Mouse (Mus musculus): Measurements from ENCODE around the gene Naa16.

The Naa16 gene

GRCm38 (mm10) chr14:79281894-79282553 lies 108.6 kb downstream of the Naa16 start:
- TF ChIP-seq NANOG (IDR thresholded peaks at IDR 0.05; ENCODE audit: borderline replicate concordance, low read length) = no peak
- TF ChIP-seq CTCF (conservative IDR thresholded peaks at IDR 0.05; ENCODE audit: low read length) = no peak
- TF ChIP-seq POU5F1 (IDR thresholded peaks at IDR 0.05; ENCODE audit: borderline replicate concordance, low read length) = no peak
- no peak overlapping the region for H3K4me3 ChIP-seq (replicated peaks; ENCODE audit: low read length)
- no peaks in the 10 kb centered on the region for H3K36me3 ChIP-seq (ENCODE audit: insufficient read depth, low read length)
- peaks cover 5% of the 10 kb centered on the region; the same call in 1 of the 2 replicates for H3K9me3 ChIP-seq (ENCODE audit: low read length)
- peaks cover 48% of the 10 kb centered on the region for H3K4me1 ChIP-seq (replicated peaks; ENCODE audit: low read depth, low read length)
- H3K27me3 ChIP-seq (ENCODE audit: insufficient read depth, low read length) = no peaks in the 10 kb centered on the region

- TF ChIP-seq POU5F1 (IDR thresholded peaks at IDR 0.05; ENCODE audit: borderline replicate concordance, low read length) (no peak), NANOG (IDR thresholded peaks at IDR 0.05; ENCODE audit: borderline replicate concordance, low read length) (no peak), CTCF (conservative IDR thresholded peaks at IDR 0.05; ENCODE audit: low read length) (no peak)
- H3K36me3 ChIP-seq (ENCODE audit: insufficient read depth, low read length) = no peaks in the 10 kb centered on the region
- no peak overlapping the region for H3K4me3 ChIP-seq (replicated peaks; ENCODE audit: low read length)
- H3K4me1 ChIP-seq (replicated peaks; ENCODE audit: low read depth, low read length) = peaks cover 54% of the 10 kb centered on the region
- H3K27me3 ChIP-seq (ENCODE audit: insufficient read depth, low read length) = no peaks in the 10 kb centered on the region
- H3K9me3 ChIP-seq (ENCODE audit: low read length) = peaks cover 5% of the 10 kb centered on the region; the same call in 1 of the 2 replicates
These were observed 110.1 kb downstream of the Naa16 start for GRCm38 (mm10) chr14:79280456-79280855.

- TF ChIP-seq CTCF (conservative IDR thresholded peaks at IDR 0.05; ENCODE audit: low read length) (no peak), POU5F1 (IDR thresholded peaks at IDR 0.05; ENCODE audit: borderline replicate concordance, low read length) (no peak), NANOG (IDR thresholded peaks at IDR 0.05; ENCODE audit: borderline replicate concordance, low read length) (no peak)
- Histone ChIP-seq H3K4me3 (replicated peaks; ENCODE audit: low read length) (no peak overlapping the region), H3K4me1 (replicated peaks; ENCODE audit: low read depth, low read length) (peaks cover 55% of the 10 kb centered on the region), H3K27me3 (ENCODE audit: insufficient read depth, low read length) (no peaks in the 10 kb centered on the region), H3K36me3 (ENCODE audit: insufficient read depth, low read length) (no peaks in the 10 kb centered on the region), H3K9me3 (ENCODE audit: low read length) (peaks cover 5% of the 10 kb centered on the region; the same call in 1 of the 2 replicates)
These were observed 111.1 kb downstream of the Naa16 start for GRCm38 (mm10) chr14:79279494-79279893.

GRCm38 (mm10) chr14:79278927-79279326 lies 111.7 kb downstream of the Naa16 start:
- TF ChIP-seq NANOG (IDR thresholded peaks at IDR 0.05; ENCODE audit: borderline replicate concordance, low read length) (no peak), POU5F1 (IDR thresholded peaks at IDR 0.05; ENCODE audit: borderline replicate concordance, low read length) (no peak), CTCF (conservative IDR thresholded peaks at IDR 0.05; ENCODE audit: low read length) (no peak)
- Histone ChIP-seq H3K27me3 (ENCODE audit: insufficient read depth, low read length) (no peaks in the 10 kb centered on the region), H3K36me3 (ENCODE audit: insufficient read depth, low read length) (no peaks in the 10 kb centered on the region), H3K4me1 (replicated peaks; ENCODE audit: low read depth, low read length) (peaks cover 56% of the 10 kb centered on the region), H3K9me3 (ENCODE audit: low read length) (peaks cover 5% of the 10 kb centered on the region; the same call in 1 of the 2 replicates), H3K4me3 (replicated peaks; ENCODE audit: low read length) (no peak overlapping the region)

GRCm38 (mm10) chr14:79277922-79278321 lies 112.7 kb downstream of the Naa16 start:
- Histone ChIP-seq H3K36me3 (ENCODE audit: insufficient read depth, low read length) (no peaks in the 10 kb centered on the region), H3K9me3 (ENCODE audit: low read length) (no peaks in the 10 kb centered on the region), H3K4me1 (replicated peaks; ENCODE audit: low read depth, low read length) (peaks cover 66% of the 10 kb centered on the region), H3K4me3 (replicated peaks; ENCODE audit: low read length) (peak overlapping the region; percentile 14; the same call in 1 of the 2 replicates), H3K27me3 (ENCODE audit: insufficient read depth, low read length) (no peaks in the 10 kb centered on the region)
- TF ChIP-seq CTCF (conservative IDR thresholded peaks at IDR 0.05; ENCODE audit: low read length) = no peak
- no peak for TF ChIP-seq NANOG (IDR thresholded peaks at IDR 0.05; ENCODE audit: borderline replicate concordance, low read length)
- TF ChIP-seq POU5F1 (IDR thresholded peaks at IDR 0.05; ENCODE audit: borderline replicate concordance, low read length) = no peak

GRCm38 (mm10) chr14:79275870-79276395 lies 114.6 kb downstream of the Naa16 start:
- TF ChIP-seq NANOG (IDR thresholded peaks at IDR 0.05; ENCODE audit: borderline replicate concordance, low read length) = no peak
- no peak for TF ChIP-seq POU5F1 (IDR thresholded peaks at IDR 0.05; ENCODE audit: borderline replicate concordance, low read length)
- TF ChIP-seq CTCF (conservative IDR thresholded peaks at IDR 0.05; ENCODE audit: low read length) = no peak
- Histone ChIP-seq H3K4me3 (replicated peaks; ENCODE audit: low read length) (no peak overlapping the region), H3K36me3 (ENCODE audit: insufficient read depth, low read length) (no peaks in the 10 kb centered on the region), H3K9me3 (ENCODE audit: low read length) (no peaks in the 10 kb centered on the region), H3K4me1 (replicated peaks; ENCODE audit: low read depth, low read length) (peaks cover 66% of the 10 kb centered on the region), H3K27me3 (ENCODE audit: insufficient read depth, low read length) (no peaks in the 10 kb centered on the region)

- Histone ChIP-seq H3K4me1 (replicated peaks; ENCODE audit: low read depth, low read length) (peaks cover 66% of the 10 kb centered on the region), H3K9me3 (ENCODE audit: low read length) (0 out of 2 replicates have a peak, but pooled peaks cover 1% of the 10 kb centered on the region), H3K27me3 (ENCODE audit: insufficient read depth, low read length) (no peaks in the 10 kb centered on the region), H3K4me3 (replicated peaks; ENCODE audit: low read length) (no peak overlapping the region), H3K36me3 (ENCODE audit: insufficient read depth, low read length) (no peaks in the 10 kb centered on the region)
- TF ChIP-seq POU5F1 (IDR thresholded peaks at IDR 0.05; ENCODE audit: borderline replicate concordance, low read length) (no peak), CTCF (conservative IDR thresholded peaks at IDR 0.05; ENCODE audit: low read length) (no peak), NANOG (IDR thresholded peaks at IDR 0.05; ENCODE audit: borderline replicate concordance, low read length) (no peak)
These were observed 115.1 kb downstream of the Naa16 start for GRCm38 (mm10) chr14:79275441-79275840.

All from E14TG2a.4 (cell line).